Mouse (Mus musculus): ENCODE data around the gene Gm21312.
"Not testable (repeated sequence)": the region's sequence is repeated elsewhere in the genome, so short reads cannot be mapped to it uniquely, and the experiment has no call there.

Gm21312 gene

GRCm38 (mm10) chr10:104176724-104177123 lies at the start of gene Gm21312:
TSS of gene Gm21312 (plus strand) at chr10:104177024.
- DNase-seq (ENCODE audit: low read depth, low spot score): not testable (repeated sequence)

DNA sequence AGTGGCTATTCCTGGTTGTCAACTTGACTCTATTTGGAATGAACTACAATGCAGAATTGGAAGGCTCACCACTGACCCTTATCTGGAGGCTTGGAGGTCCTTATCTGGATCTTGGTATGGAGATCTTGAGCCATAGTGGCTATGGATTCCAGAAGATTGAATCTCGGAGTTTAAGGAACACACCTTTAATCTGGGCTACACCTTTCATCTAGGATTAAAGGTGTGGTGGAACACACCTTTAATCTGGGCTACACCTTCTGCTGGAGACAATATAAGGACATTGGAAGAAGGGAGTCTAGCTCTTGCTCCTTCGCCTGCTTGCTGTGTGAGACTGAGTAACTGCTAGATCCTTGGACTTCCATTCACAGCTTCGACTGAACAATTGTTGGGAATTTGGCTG lies 34.1 kb upstream of the Gm21312 start, which contains the start of gene Gm21293:
Gm21293 (plus strand) TSS at position 301 of the 400 bp plus-strand sequence.
- not testable (repeated sequence) for DNase-seq (ENCODE audit: low read depth, low spot score)

DNA sequence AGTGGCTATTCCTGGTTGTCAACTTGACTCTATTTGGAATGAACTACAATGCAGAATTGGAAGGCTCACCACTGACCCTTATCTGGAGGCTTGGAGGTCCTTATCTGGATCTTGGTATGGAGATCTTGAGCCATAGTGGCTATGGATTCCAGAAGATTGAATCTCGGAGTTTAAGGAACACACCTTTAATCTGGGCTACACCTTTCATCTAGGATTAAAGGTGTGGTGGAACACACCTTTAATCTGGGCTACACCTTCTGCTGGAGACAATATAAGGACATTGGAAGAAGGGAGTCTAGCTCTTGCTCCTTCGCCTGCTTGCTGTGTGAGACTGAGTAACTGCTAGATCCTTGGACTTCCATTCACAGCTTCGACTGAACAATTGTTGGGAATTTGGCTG lies 25.6 kb upstream of the Gm21312 start, which contains the start of gene Gm6763:
Gm6763 (plus strand) TSS at position 301 of the 400 bp plus-strand sequence.
- not testable (repeated sequence) for DNase-seq (ENCODE audit: low read depth, low spot score)

GRCm38 (mm10) chr10:104159706-104160105 lies 17.1 kb upstream of the Gm21312 start, which contains the start of gene Gm8764:
TSS of gene Gm8764 (plus strand) at chr10:104160006.
- DNase-seq (ENCODE audit: low read depth, low spot score): not testable (repeated sequence)

DNA sequence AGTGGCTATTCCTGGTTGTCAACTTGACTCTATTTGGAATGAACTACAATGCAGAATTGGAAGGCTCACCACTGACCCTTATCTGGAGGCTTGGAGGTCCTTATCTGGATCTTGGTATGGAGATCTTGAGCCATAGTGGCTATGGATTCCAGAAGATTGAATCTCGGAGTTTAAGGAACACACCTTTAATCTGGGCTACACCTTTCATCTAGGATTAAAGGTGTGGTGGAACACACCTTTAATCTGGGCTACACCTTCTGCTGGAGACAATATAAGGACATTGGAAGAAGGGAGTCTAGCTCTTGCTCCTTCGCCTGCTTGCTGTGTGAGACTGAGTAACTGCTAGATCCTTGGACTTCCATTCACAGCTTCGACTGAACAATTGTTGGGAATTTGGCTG lies 8.6 kb upstream of the Gm21312 start, which contains the start of gene Gm21304:
Gm21304 (plus strand) TSS at position 301 of the 400 bp plus-strand sequence.
- not testable (repeated sequence) for DNase-seq (ENCODE audit: low read depth, low spot score)

- DNase-seq (ENCODE audit: low read depth, low spot score): not testable (repeated sequence)
Measured at GRCm38 (mm10) chr10:104185233-104185632, 8.4 kb downstream of the Gm21312 start, which contains the start of gene Gm20765. TSS of gene Gm20765 (plus strand) at chr10:104185533.

GRCm38 (mm10) chr10:104193742-104194141 lies 16.9 kb downstream of the Gm21312 start, which contains the start of gene Gm4340:
TSS of gene Gm4340 (plus strand) at chr10:104194042.
- not testable (repeated sequence) for DNase-seq (ENCODE audit: low read depth, low spot score)

GRCm38 (mm10) chr10:104209655-104210054 lies 32.8 kb downstream of the Gm21312 start:
- DNase-seq (ENCODE audit: low read depth, low spot score): no peak

DNA sequence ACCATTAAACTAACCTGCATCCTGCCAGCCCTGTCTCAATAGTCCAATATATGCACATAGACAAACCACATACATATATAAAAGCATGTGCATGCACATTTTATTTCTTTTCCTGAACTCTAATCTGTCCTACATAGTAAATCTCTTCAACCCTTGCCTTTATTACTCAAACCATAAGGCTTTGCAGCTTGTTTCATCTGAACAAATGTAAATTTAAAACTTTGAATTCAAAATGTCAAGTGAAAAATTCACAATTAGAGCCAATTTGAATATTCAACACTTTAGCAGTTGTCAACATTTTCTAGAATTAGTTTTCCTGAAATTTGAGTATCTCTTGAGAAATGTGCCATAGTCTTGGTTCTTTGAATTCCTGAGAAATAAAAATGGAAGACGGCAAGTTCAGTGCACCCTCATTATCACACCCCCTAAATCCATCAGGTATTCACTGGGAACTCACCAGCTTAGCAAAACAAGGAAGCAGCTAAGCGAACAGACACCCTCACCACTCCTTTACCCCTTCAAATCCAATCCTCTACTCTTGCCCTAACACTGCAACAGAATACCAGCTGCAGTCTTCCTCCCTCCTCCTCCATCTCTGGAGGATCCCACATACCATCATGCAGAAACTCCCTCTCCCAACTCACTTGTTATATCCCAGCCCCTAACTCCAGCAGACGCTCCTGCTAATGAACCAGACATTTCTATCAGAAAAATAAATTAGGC lies 33.6 kb downstream of the Gm21312 start:
- no peak for DNase-seq (ENCODE audit: low read depth, low spot score)

GRCm38 (mm10) chr10:104214527-104214926 lies 37.7 kb downstream of the Gm21312 start:
- DNase-seq (ENCODE audit: low read depth, low spot score): no peak

DNA sequence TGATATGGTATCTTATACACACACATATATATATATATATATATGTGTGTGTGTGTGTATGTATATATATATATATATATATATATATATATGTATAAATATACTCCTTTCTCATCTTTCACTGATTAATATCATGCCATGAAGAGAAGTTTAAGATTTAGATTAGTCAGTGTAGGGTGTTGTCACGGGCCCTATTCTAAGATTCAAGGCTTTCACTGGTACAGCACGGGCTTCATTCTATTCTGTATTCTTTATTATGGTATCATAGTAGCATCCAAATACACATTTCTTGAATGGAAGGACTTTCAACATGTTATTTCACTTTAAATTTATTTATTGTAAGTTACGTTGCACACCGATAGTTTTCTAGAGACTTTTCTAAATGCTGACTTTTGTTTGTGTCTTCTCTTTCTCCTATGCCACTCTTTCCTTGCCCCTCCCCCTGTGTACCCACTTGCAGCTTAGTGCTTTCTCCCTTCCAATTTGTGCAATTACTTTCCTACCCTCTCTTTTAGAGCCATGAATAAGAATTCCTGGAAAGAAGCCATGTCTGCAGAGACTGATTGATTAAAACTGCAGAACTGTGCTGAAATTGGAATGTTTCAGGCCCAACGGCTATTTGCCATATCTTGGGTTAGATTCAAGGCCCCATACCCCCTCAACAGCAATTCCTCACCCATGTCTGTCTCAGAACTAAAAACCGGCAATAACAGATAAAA lies 43.6 kb downstream of the Gm21312 start:
- no peak for DNase-seq (ENCODE audit: low read depth, low spot score)
